Mouse (Mus musculus) kidney, adult 2 months (tissue): ENCODE measurements around the gene Mt2.

ENCODE experiments used
- CTCF ChIP-seq: fragments of 200-500 bp; conservative IDR thresholded peaks from 2 replicates; pipeline ENCODE4 v1.5.1; 2011; ENCODE audit warnings: low read depth, mild to moderate bottlenecking, control low read depth, low read length, moderate library complexity, mixed read lengths; ENCODE audit not compliant: insufficient read depth, insufficient read length
- POLR2A ChIP-seq: fragments of 200-500 bp; IDR thresholded peaks from one replicate; pipeline ENCODE4 v1.6.1; 2011; ENCODE audit warnings: low read depth, low read length, control low read depth

DNA sequence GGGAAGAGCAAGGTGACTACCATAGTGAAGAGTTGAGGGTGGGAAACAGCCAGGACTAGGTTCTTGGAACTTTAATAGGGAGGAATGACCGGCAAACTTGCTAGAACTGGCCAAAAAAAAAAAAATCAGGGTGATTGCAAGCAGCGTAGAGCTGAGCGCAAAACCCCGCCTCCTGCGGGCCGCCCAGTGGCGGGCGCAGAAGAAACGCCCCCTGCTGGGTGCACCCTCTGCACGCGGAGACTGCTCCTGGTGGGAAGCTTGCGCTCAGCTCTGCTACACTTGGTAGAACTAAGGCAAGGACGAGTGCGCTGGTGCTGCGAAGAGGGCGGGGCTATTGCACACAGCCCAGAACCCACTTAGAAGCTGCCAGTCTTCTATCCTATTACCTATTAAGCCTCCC lies 10.7 kb downstream of the Mt2 start:
- TF ChIP-seq CTCF (peak; percentile 67), POLR2A (no peak)
